Mouse (Mus musculus) heart, adult 18-20 months (tissue): Measurements from ENCODE around the gene Cuedc1. TPM values are rescaled to one million over a fixed set of nuclear protein-coding genes. Genes with fewer than 3 reads are reported as not detected.
"Not testable (repeated sequence)": the region's sequence is repeated elsewhere in the genome, so short reads cannot be mapped to it uniquely, and the experiment has no call there.

Experiments
- DNase-seq, 2 experiments: peaks; one replicate each; pipeline ENCODE4 v3.0.0; 2021 to 2022; ENCODE audit warnings: mixed read lengths in 1 of 2
- total RNA-seq, 2 experiments: library from RNA; stranded (reverse); gene quantifications; 2 replicates each; pipeline ENCODE4 v1.2.3; 2021

The Cuedc1 gene
- total RNA-seq, 2 experiments from 2014 or later = 40.0 to 43.8 TPM

DNA sequence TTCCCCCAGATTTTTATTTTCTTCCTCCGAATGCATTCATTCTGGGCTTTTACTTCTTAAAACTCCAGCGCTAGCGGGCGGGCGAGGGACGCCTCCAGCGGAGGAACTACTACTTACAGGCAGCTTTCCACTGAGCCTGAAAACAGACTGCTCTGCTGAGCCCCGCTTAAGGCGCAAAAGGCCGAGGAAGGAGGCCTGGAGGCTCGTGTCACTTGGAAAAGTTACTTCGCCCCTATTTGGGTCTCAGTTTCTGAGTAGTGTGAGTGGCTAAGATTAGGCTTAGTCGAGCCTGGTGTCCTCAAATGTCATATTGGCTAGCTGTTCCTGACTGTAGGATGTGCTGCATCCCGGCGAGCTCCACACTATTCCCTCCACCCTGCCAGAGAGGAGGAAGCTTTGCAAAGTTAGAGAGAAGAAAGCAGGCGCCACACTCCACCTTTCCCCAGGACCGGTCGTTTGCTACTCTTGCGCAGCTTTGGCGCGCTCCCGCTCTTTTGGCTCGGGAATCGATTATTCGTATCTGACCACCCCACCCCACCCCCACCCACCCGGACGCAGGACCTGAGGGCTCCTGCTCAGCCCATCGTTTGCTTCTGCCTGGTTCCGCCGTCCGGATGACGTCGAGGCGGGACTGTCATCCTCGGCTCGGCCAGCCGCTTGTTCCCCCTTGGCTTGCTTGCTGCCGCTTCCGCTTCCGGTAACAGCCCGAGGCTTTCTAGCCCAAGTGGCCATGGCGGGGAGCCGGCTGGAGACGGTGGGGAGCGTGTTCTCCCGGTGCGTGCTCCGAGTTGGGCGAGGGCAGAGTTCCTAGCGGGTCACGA, 106.1 kb downstream of the Cuedc1 start, which contains the start of gene Mrps23:
Gene Mrps23 (plus strand): TSS at position 677 of the 821 bp plus-strand sequence.
- peak; percentile 94 to 97 for DNase-seq

- DNase-seq = no peak
These were observed 106.9 kb downstream of the Cuedc1 start for GRCm38 (mm10) chr11:88204593-88205368.

DNA sequence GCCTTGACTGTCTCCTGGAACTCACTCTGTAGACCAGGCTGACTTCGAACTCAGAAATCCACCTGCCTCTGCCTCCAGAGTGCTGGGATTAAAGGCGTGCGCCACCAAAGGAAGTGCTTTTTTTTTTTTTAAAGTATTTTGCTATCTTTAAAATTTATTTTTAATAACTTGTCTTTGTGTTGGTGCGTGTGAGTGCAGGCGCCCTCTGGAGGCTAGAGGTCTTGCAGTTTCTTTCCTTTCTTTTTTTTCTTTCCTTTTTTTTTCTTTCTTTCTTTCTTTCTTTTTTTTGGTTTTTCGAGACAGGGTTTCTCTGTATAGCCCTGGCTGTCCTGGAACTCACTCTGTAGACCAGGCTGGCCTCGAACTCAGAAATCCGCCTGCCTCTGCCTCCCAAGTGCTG, 108.7 kb downstream of the Cuedc1 start:
- not testable (repeated sequence) for DNase-seq

- no peak for DNase-seq
These were observed 109.8 kb downstream of the Cuedc1 start for GRCm38 (mm10) chr11:88207697-88208096.

- no peak for DNase-seq
These were observed 114.1 kb downstream of the Cuedc1 start for GRCm38 (mm10) chr11:88211824-88212582.

GRCm38 (mm10) chr11:88213757-88214156, 115.9 kb downstream of the Cuedc1 start:
- no peak for DNase-seq

DNA sequence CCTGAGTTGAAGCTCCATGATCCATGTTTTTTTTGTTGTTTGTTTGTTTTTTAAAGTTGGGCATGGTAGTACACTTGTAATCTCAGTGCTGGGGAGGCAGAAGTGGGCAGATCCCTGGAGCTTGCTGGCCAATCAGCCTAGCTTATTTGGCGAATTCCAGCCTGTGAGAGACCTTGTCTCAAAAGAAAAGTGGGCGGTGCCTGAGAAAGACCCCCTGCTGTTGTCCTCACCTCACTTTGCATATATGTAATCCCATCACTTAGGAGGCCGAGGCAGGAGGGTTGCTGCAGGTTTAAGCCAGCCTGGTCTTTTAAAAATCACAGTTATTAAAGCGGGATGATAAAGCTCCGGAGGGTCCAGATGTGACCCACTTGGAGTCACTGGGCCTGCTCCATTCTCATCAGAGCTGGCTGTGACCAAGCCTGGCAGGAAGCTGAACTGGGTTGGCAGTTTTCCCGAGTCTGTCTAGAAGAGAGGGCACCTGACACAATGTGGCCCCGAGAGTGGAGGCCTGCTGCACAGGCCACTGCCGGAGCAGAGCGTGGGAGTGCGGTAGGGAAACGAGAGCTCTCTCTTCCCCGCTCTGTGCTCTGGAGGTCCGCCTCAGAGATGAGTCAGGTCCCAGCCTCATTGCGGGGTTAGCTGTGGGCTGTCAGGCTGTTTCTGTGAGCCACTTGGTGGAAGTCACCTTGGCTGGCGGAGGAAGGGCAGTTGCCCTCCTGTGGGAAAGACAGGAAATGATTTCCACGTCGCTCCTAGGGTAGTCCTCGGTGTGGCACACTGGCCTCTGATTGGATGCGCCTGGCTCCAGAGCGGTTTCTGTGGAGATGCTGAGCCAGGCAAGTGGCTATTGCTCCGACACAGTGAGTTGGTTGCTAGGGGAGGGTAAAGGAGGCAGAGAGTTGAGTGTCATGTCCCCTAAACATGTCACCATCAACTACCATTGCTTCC, 117.3 kb downstream of the Cuedc1 start:
- peak; percentile 77 to 81 for DNase-seq

- DNase-seq = peak in 1 of 2 experiments; percentile 79
These were observed 118.4 kb downstream of the Cuedc1 start for GRCm38 (mm10) chr11:88216231-88216685.

- no peak for DNase-seq
These were observed 120.3 kb downstream of the Cuedc1 start for GRCm38 (mm10) chr11:88218155-88218554.

DNA sequence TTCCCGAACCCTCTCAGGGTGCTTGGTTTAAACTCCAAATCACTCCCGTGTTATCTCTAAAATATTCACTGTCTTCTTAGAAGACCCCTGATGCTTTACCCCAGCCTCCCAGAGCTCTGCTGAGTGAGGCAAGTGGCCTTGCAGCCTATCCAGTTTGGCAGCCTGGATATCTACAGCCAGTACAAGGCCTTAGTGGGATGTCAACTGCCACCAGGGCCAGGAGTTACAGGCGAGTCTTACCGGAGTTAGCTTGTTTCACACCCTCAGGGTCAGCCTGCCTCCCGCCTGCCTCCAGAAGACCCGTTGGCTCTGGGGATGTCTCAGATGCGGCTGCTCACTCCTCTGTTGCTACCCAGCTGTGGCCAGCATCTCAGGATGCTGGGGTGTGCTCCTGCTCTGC, 120.7 kb downstream of the Cuedc1 start:
- DNase-seq = no peak

GRCm38 (mm10) chr11:88221929-88222475, 124.1 kb downstream of the Cuedc1 start:
- no peak for DNase-seq

DNA sequence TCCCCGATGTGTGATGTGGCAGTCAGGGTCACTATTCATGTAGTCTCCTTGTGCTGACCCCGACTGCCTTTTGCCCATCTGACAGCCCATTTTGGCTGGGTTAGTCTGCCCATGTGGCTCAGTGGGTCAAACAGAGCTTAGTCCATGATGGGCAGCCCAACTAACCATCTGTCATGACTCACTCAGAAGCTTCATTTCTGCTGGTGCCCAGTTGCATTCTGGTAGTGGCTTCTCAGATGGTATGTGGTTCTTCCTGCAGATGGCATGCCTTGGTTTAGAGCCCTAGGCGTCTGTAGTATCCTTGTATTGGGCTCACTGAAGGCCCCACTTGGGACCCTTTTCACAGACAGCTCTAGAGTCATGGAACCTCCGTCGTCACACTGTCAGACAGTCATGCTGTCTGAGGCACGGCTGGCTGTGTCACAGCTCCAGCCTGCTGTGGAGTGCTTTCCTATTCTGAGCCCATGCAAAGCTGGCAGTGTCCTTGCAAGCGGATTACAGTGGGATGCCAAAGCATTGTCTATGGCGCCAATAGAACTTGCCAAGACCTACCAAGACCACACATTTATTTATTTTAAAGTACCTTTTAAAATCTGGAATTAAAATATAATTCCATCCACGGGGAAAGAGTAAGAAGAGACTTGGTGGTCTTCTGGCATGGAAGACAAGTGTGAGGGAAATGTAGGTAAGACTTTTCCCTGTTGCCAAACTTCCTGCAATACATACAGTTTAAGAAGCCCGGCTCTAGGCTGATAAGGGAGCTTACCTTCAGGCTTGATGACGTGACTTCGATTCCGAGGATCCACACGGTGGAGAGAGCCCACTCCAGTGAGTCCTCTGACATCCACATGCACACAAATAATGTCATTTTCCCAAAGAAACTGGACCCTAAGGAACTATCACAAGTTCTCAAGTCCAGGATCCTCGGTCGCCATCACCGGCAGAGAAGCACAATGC, 129.4 kb downstream of the Cuedc1 start:
- DNase-seq = no peak

DNA sequence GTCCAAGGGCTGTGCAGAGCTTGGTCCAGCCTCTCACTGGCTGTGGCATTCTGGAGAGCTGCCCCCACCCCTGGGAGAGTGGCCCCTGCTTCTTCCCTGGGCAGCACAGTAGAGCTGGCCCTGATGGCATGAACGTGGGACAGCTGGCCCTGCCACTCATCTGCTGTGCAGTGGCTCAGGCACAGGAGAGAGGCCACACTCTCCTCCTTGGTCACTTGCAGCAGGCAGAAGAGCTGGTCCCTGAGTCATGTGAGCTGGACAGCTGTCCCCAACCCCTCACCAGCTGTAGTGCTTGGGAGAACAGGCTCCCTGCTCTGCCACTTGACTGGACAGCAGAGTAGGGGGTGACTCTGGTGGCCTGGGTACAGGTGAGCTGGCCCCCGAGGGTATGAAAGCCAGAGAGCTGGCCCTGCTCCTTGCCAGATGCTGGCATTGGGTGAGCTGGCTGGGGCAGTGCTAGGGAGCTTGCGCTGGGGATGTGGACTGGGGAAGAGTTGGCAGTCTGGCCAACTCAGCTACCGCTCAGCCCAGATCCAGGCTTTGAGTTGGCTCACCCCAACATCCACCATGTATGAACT, 133.4 kb downstream of the Cuedc1 start:
- DNase-seq = no peak

DNA sequence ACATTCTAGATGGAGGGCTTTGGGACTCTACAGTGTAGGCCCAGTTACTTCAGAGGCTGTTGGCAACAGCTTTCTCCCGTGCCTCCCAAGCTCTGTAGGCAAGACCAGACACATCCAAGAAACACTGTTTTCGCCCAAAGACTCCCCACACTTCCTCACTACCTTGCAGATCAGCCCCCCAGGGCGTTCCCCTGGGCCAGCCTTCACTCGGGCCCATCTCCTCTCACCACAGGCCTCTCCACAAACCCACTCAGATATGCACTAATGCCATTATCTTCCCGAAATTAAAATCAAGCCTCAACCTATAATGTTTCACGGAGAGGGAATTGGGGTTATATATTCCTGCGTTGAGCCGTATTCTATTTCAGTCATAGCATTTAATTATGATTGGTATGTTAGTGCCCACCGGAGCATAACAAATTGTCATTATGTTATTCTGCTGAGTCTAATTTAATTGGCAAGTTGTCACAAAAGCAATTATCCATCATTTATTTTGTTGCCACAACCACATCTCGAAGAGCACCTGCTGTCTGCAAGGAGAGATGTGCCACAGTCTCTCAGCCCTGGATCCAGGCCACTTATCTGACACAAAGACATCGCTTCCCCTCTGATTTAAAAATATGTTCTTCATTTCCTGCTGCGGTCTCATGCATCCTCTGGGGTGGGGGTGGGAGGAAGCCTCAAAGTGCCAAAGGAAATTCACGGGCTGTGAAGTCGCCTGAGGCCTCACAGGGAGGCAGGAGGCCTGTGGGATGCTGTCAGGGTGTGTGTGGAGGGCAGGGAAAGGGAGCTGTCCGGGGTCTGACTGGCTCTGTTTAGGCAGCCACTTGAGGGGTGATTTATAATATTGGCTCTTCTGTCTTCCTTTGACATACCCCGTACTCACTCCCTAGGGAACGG, 135.9 kb downstream of the Cuedc1 start:
- peak in 1 of 2 experiments; percentile 39 for DNase-seq

DNA sequence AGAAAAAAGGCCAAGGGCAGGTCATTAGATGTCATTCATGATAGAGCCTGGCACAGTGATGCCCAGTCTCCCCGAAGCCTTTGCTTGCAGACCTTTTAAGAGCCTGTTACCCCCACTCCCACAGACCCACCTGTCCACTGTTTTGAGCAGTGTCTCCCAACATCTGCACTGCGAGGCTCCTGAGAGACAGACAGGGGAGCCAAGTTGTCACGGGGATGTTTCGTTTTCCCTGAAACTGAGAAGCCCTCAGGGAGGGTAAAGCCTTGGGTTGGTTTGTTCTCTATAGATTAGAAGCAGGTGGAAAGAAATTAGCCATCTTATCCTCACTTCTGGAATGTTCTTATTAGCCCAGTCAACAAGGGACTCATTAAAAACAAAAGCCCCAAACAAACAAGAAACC, 136.9 kb downstream of the Cuedc1 start:
- no peak for DNase-seq

- DNase-seq = peak; percentile 63 to 77
These were observed 137.7 kb downstream of the Cuedc1 start for GRCm38 (mm10) chr11:88235221-88236203.

DNA sequence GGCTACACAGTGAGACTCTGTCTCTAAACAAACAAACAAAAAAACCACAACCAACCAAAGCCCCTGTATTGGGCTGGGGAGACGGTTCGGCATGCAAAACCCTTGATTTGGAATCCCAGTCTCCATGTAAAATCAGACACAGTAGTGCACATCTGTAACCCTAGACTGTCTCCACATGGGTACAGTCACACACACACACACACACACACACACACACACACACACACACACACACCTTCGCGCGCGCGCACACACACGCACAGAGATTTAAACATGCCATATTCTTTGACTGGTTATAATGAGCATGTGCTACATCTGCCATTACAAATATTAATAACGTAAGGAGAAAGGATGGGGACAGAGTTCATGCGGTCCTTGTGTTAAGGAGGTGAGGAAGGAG, 142.4 kb downstream of the Cuedc1 start:
- DNase-seq = no peak
